Mouse (Mus musculus) embryo, embryonic 11.5 days (tissue): ENCODE data around the gene A830005F24Rik.

ENCODE experiments used
- DNase-seq: peaks from one replicate; pipeline ENCODE4 v3.0.0-alpha.2; 2012; ENCODE audit warnings: low read depth, low spot score

A830005F24Rik gene

GRCm38 (mm10) chr13:48544867-48545266 lies 31.5 kb downstream of the A830005F24Rik start:
- DNase-seq, result no peak

GRCm38 (mm10) chr13:48545476-48546281 lies 32.3 kb downstream of the A830005F24Rik start:
- DNase-seq, result peak; percentile 99

DNA sequence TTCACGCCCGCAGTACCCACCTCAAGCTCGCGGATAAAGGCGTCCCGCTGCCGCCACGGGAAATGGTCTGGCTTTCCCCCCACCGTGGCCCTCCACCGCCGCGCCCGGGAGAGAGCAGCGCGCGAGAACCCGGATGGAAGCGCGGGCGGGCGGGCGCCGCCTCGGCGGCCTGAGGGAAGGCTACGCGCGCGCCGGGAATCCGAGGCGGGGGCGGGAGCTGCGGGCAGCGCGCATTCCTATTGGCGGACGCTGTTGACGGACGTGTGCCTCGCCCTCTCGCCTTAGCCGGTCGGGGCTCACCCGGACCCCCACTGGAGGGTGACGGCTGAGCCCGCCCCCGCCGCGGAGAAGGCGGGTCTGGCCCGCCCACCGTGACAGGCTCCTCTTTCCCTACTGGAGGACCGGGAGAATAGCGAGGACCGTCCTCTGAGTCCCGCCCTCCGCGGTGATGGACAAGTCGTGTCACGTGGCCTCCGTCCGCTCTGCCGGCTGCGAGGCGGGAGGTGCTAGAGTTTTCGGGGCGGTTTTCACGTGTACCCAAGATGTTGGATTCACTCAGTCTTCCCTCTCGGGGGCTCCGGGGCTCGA lies 33.1 kb downstream of the A830005F24Rik start:
- DNase-seq, result peak; percentile 98

- no peak for DNase-seq
These were observed 34.3 kb downstream of the A830005F24Rik start for GRCm38 (mm10) chr13:48547623-48548022.

DNA sequence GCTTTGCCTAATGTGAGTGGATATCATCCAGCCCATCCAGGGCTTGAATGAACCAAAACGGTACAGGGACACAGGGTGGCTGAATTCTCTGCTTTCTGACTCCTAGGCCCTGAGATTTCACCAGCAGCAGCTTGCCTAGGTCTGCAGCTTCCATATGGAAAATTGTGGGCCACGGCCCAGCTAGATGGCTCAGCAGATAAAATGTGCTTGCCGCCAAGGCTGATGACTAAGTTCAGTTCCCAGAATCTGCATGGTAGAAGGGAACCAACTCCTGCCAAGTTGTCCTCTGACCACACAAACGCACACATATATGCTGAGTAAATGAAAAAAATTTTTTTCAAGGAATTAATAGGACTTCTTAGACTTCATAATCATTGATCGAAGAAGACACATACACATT lies 34.9 kb downstream of the A830005F24Rik start:
- no peak for DNase-seq

GRCm38 (mm10) chr13:48552181-48553090 lies 39.1 kb downstream of the A830005F24Rik start:
- no peak for DNase-seq

DNA sequence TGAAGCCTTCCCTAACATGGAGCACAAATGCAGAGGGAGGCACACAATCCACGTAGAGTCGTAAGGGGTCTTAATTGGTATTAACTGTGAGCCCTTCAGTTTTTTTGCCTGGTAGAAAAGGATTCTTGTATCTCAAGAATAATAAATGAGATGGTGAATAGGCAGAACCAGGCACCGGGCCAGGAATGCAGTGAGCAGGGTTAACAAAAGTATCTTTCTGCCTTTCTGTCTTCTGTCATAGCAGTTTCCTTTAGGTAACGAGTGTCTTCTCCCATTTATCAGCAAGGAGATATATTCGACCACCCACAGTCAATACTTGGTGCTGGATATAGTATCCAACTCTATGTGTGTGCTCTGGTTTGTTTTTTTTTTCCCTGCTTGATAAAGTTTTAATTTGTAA lies 40.1 kb downstream of the A830005F24Rik start:
- DNase-seq, result no peak

GRCm38 (mm10) chr13:48554552-48554951 lies 41.2 kb downstream of the A830005F24Rik start:
- DNase-seq, result no peak

DNA sequence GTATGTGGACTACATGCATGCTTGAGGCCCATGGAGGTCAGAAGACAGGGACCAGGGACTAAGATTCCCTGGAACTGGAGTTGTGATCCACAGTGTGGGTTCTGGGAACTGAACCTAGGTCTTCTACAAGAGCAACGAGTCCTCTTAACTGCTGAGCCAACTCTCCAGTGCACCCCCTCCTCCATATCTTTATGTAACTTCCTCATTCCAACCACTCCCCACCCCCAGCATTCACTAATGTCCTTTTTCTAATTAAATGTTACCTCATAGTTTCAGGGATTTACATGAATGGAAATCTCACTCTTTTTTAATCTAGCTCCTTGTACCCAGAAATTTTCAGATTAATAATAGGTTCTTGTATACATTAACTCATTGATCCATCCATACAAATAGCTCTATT lies 42.6 kb downstream of the A830005F24Rik start:
- DNase-seq, result no peak

- DNase-seq, result no peak
These were observed 48.1 kb downstream of the A830005F24Rik start for GRCm38 (mm10) chr13:48561481-48561880.

DNA sequence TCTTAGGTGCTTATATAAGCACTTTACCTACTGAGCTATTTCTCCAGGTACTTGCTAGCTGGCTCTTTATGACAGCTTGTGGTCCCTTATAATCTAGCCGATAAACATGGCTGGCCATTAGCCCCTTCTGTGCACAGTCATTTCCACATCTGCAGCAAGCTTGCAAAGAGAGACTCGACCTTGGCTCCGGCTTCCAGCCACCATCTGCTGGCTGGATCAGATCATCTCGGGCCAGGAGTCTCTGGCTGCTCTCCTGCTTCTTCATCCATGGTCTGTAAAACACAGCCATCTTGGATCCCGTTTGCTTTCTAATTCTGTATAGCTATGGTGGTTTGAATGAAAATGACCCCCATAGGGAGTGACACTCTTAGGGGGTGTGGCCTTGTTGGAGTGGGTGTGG lies 49.0 kb downstream of the A830005F24Rik start:
- no peak for DNase-seq
